Mouse (Mus musculus) layer of hippocampus, adult 11-12 months (tissue): Measurements from ENCODE around the gene Tnfrsf1b.

Experiments used
- DNase-seq: peaks from one replicate; pipeline ENCODE4 v3.0.0; 2022; ENCODE audit warnings: low spot score

The Tnfrsf1b gene

DNA sequence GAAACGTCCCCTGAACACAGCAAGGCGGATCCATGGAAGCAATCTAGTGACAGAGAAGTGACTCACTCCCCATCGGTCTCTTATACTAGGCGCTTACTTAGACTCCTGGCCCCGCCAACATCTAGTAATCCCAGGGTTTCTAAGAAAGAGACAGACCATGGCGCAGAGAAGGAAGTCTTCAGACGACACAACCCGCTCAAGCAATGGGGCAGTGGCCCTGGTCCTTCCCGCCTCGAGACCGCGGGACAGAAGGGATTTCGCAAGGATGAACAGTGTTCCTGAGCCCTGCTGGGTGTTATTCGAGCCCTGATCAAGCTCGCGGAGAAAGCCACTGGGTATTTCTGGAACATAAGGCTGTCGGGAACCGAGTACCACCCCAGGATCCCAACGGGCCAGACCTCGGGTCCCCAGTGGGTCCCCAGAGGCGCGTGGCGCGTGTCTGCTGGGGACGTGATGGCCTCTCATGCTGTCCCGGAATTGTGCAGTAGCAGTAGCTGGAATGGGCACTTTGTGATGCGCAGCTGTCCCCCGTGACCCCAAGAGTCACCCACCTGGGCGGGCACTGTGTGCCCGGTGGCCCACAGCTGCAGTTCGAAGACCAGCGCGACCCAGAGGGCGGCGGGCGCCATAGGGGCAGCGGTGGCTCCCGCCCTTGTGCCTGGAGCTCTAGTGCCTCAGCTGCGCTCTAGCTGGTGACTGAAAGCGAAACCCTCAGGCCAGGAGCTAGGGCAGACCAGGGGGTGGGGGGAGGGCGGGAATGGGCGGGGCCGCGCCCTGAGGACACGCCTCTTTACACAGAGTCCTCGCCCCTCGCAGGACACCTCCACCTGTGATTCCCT is at the start of gene Tnfrsf1b:
TSS of gene Tnfrsf1b (minus strand) at position 698 of the 839 bp plus-strand sequence.
- peak; percentile 31 for DNase-seq

DNA sequence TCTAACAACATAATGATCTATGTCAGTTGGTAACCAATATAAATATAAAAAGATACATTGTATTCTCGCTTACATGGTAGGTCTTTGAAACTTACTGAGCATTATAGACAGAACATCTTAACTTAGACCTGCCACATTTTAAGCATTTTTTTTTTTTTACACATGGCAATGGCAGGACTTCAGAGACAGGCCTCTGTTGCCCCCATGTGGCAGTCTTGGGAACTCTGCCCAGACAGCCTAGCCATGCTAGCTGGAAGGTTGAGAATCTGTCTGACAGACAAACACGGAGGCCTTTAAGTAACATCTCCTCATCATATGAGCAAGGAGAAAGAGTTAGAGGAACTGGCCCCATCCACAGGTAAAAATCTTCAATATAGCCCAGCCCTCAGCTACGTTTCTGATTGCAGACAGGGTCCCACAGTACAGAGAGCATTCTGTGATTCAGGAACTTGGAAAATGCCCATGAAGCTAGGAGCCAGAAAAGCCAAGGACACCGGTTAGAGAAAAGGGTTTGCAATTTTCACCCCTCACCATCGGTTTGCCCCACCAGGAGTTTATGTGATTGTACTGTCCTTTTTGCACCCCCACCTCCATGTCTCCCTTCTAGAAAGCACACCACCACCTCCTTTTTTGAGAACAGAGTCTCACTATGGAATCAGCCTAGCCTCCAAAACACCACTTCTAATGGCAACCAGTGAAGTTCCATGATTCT is 49.1 kb upstream of the Tnfrsf1b start:
- peak; percentile 69 for DNase-seq

DNA sequence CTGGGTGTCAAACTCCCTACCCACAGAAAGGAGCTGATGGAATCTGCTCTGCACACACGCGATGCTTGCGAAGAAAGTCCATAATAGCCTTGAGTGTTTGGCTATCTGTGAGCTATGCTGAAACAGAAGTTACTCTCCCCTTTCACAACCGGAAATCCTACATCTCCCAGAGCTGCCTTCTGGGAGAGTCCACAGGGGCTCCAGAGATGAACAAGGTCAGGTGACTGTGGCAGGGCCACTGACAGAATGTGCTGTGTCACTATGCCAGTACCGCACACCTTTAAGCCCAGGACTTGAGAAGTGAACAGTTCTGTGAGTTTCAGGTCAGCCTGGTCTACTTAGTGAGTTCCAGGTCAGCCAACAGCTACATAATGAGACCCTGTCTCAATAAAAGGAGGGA is 47.9 kb upstream of the Tnfrsf1b start:
- no peak for DNase-seq

DNA sequence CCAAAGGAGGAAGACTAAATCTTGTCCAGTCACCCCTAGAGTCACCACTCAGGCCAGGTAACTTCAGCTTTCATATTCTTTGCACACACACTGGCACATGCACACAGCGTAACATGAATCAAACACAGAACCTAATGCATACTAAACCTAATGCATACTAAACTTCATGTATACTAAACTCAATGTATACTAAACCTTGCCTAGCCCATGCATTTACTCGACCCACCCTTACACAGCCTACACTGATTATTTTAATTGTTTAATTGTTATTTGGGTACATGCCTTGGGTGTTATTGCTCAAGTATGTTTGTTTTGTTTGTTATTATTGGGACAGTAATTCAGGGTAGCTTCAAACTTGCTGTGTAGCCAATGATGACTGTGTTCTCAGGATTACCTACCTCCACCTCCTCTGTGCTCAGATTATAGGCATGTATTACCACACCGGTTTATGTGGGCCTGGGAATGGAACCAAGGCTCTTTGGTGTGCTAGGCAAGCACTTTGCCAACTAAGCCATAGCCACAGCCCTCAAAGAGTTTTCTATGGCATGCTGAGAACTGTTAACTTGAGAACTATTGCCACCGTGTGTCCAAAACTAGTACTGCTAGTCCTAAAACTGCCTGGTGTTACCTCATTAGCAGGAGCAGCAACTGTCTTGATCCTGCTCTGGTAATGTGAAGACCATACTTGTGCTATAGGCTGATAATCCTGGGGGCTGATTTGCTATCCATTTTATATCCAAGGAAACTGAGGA is 39.9 kb upstream of the Tnfrsf1b start:
- DNase-seq, result peak; percentile 88

DNA sequence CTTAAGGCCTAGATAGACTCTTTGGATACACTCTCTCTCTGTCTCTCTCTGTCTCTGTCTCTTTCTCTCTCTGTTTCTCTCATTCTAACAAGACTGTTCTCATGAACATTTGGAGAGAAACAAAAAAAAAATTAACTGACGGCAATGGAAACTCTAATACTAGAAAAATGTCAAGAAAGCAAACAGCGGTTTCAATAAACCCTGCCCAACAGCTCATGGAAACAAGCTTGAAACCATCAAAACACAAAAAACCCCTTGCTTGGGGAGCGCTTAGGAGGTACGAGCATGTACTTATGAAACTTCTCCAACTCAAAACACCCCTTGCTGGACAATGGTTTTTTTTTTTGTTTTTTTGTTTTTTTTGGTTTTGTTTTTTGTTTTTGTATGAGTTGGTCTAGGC is 38.0 kb upstream of the Tnfrsf1b start:
- no peak for DNase-seq

DNA sequence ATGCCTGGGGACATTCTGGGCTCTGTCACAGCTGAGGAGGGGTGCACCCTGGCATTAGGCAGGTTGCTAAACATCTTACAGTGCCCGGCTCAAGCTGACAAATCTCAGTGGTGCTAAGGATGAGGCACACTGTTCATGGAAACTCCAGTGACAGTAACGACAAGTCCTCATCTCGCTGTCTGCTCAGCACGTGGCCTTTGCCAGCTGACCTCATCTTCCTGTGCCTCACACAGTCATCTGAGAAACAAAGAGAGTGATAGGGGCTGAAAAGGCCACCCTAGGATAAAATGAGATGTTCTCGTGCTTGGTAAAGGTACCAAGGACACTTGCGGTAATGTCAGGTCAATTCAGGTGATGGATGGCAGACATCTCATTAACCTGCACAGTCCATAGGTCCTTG is 36.8 kb upstream of the Tnfrsf1b start:
- no peak for DNase-seq

DNA sequence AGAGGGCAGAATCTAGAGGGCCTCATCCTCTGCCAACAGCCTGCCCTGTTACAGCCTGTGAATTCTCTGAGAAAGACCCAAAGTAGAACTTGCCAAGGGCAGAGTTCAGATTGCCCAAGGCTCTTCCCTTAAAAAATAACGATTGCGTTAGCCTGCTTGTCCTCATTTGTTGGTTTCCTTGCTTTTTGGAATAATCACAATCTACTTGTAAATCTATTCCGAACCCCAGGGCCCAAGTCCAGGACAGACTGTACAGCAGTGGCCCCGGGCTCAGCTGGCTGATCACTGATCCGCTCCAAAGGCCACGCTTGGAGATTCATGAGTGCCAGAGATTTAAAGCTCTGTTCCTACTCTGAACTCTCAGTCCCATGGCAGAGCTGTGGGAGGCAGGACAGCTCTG is 34.3 kb upstream of the Tnfrsf1b start:
- no peak for DNase-seq

DNA sequence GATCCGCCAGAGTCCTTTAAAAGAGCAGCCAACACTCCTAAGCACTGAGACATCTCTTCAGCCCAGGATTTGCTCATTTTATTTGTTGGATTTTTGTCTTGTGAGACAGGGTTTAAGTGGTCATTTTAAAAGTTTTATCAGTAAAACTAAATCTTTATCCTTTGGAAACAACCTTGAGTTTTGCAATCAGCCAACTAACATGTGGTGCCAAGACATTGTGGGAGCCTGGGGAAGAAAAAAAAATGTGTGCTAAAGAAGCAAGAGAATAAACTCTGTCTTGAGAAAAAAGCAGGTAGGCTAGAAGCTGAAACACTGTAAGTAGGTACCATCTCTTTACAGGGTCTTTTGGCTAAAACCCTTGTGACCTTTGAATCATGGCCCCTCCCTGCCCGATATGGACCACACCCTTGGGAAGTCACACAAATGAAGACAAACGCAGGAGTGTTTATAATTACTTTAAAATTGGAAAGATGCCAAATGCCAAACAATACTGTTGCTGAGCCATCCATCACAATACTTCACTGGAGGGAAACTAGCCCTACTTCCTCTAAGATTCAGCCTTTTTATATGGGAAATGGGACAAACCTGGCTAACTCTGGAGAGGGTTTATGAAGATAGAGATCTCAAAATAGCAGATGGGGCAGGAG is 32.2 kb upstream of the Tnfrsf1b start:
- no peak for DNase-seq

DNA sequence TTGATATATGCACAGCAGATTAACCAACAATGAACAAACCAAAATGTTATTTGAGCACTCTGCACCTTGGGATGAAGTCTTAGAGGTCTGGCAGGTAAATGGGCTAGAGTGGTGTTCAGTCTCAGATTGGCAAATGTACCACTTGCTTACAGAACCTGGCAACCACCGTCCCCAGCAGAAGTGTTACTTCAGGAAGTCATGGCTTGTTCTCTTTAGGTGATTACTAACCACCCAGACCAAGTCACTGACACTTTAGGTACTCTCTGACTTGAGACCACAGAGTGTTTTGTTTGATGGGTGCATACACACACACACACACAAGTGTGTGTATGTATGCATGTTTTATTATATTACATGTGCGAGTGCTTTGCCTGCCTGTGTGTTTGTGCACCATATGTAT is 31.6 kb upstream of the Tnfrsf1b start:
- no peak for DNase-seq

DNA sequence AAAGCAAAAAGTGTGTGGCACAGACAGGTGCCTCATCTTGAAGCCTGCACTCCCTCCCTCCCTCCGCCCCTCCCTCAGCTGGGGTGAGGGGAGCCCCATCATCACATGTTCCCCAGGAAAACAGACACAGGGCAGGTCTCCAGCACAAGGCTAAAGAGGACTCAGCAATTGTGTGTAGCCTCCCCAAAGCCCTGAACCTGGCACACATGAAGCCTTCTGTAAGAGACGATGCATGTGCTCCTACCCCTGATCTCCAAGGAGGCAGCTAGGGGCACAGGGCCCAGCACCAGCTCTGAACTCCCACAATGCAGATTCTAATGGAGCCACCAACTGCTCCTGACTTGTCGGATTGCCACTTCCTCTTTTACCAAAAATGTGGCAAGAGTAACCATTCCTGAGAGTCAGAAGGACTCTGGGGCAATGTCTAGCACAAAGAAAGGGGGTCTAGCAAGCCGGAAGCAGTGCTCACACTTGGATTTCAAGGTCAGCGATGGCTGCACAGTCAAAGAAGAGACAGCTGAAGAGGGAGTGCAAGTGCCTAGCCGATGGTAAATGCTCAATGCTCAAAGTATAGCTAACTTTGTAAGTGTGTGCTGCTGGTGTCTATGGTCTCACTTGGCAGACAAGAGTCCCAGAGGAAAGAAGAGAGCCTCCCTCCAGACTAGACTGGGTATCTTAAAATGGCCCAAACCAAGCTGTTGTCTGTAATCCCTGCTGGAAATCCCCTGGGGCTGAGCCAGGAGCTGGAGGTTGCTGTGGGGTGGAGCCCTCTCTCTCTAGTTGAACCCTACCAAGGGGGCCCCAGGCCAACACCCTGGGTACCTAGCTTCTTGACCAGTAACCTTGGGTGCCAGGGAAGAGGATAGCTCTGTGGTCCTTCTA is 29.9 kb upstream of the Tnfrsf1b start:
- DNase-seq, result no peak

DNA sequence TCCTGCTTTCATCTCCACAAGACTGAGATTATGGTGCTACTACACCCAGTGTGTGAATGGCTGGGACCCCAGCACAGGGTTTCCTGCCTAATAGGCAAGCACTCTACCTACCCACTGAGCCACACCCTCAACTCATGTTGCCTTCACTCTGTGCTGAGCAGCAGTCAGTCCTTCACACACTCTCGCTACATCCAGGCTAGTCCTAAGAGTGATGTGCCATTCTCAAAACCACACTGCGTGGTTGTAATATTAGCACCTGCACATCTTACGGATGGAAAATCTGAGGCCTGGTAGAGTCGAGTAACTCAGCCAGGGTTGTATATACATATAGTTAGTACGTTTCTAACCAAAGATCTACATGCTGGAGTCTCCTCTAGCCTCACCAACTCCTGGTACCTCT is 28.2 kb upstream of the Tnfrsf1b start:
- no peak for DNase-seq

DNA sequence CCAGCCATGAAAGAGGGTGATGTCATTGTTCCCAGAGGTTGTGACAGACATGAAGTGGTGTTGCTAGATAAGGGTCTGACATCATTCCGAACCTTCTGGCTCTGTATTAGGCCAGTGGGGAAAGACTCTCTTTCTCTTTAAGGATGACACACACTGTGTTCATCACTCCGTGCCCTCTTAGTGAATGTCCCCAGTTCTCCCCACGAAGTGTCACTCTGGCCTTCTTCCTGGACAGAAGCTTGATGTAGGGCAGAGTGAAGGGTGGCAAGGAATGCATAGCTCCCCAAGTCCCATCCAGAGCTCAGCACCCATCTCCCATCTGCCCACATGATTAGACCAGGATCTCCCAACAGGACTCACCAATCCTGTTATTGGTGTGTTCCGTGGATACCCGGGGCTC is 27.3 kb upstream of the Tnfrsf1b start:
- no peak for DNase-seq

DNA sequence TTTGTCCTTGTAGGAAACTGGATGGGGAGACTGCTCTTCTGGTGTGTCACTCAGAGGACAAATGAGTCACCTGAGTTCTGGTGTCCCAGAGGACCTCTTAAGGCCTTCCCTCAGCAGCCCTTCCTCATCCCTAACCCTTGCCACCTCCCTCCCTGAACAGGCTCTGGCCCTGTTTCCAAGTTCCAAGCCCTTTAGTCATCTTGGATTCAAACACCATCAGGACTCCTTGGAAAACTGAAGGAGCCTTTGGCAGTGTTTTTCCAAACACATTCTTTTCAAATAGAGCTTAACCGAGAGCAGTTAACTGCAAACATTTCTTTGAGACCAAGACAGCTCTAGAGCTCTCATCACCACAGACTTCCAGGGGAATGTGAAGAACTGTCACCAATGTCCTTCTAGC is 26.1 kb upstream of the Tnfrsf1b start:
- DNase-seq, result no peak

DNA sequence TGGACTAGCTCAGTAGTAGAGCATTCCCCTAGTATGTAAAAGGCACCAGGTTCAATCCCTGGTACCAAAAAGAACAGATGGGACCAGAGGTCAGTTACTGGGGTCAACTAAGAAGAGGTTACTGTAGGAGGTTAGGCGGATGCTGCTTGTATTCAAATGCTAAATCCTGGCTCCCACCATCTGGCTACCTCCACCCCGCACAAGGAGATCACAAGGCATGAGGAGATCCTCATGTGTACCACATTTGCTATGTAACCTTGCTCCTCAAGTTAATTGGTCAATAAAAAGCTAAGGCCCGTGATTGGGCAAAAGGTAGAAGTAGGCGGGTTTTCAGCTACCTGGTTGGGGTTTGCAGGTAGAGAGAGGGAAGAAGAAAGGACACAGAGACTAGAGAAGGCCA is 25.0 kb upstream of the Tnfrsf1b start:
- DNase-seq, result no peak

DNA sequence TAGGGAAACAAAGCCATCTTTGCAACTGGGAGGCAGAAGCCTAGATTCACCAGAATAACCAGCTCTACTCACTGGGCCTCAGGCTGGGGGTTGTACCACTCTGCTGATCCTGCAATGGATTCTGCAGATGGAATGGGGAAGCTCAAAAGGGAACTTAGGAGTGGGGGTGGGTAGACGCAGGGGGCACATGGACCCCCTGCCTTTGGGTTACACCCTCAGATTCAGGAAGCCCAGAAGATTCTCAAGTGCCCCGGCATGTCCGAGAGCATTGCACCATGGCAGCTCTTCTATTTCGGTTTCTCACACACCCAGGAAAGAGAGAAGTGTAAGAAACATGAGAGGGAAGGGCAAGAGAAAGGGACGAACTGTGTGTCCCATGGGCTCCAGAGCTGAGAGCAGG is 23.5 kb upstream of the Tnfrsf1b start:
- peak; percentile 33 for DNase-seq

DNA sequence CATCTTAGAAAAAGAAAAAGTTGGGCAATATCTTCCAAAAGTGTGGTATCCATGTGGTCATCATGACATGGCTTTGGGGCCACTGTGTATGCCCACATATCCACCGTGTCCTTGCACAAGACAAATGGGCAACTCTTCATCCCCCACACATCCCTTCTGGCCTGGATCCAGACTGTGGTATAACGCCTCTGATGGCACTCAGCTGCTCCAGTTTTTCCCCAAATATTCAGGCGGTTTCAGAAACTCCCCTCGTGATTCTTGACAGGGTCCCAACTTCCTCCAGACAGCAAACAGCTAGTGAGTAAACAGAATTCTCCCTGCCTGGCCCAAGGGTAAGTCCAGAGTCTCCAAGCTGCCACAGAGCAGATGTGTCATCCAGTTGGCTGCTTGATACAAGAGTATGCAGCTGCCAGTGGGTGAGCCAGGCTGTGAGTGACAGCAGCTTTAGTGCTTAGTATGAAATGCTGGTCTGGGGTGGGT is 21.0 kb upstream of the Tnfrsf1b start:
- DNase-seq, result peak; percentile 20

DNA sequence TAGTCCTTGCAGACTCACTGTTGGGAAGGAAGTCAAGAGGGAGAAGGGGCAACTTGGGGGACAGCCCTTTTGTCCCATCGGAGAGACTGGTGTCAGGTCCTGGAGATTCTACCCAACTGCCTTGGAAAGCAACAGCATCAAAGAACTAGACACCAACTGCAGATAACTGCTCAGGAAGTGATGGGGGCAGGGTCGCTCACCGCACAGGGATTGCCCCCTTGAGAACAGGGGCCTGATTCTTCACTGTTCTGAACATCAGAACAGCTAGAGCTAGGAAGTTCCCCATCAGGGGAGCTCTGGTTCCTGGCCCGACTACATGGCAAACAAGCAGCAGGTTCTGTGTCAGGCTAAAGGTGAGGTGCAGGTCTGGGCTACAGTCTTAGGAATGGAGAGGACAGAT is 19.8 kb upstream of the Tnfrsf1b start:
- no peak for DNase-seq

DNA sequence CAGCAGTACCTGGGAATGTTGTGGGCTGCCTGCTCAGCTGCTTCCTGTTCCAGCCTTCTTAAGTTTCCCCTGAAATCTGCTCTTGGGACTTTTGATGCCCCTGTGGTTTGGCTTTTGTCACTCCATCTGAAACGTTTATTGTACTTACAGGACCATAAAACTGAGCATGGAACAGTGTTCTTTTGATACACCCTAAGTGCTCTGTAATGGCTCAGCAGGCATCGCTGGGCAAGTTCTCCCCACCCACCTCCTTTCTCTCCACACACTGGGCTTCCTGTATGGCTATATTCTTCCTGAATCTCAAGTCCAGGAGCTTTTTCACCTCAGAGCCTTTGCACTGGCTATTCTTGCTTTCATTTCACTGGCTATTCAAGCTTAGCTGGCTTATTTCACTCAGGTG is 18.1 kb upstream of the Tnfrsf1b start:
- DNase-seq, result no peak

DNA sequence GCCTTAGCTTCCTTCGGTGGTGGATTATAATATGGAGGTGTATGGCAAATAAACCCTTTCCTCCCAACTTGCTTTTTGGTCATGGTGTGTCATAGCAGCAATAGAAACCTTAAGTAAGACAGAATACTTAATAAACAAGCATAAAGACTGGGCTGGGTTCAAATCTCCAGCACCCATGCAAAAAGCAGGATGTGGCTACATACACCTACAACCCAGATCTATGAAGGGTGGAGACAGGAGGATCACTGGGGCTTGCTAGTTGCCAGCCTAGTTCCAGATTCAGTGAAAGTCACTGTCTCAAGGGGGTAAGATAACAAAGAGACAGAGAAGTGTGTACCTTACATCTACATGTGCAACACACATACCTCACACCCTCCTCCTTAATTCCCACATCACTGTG is 16.9 kb upstream of the Tnfrsf1b start:
- no peak for DNase-seq

DNA sequence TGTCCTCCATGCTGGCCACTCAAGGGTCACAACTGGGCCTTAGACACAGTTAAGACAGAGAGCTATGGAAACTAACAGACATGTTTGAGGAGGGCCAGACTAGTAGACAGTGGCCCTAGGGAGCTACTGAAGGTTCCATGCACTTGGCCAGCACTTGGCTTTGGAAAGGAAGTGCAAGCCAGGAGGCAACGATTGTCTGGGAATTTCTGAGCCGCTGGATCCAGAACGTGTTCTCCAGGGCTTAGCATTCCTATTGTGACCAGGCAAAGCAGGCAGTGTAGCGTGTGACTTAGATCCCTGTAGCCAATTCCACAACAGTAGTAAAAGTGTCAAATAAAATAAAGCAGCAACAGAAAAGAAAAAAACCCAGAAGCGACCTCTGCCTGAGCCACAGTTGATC is 14.1 kb upstream of the Tnfrsf1b start:
- no peak for DNase-seq

DNA sequence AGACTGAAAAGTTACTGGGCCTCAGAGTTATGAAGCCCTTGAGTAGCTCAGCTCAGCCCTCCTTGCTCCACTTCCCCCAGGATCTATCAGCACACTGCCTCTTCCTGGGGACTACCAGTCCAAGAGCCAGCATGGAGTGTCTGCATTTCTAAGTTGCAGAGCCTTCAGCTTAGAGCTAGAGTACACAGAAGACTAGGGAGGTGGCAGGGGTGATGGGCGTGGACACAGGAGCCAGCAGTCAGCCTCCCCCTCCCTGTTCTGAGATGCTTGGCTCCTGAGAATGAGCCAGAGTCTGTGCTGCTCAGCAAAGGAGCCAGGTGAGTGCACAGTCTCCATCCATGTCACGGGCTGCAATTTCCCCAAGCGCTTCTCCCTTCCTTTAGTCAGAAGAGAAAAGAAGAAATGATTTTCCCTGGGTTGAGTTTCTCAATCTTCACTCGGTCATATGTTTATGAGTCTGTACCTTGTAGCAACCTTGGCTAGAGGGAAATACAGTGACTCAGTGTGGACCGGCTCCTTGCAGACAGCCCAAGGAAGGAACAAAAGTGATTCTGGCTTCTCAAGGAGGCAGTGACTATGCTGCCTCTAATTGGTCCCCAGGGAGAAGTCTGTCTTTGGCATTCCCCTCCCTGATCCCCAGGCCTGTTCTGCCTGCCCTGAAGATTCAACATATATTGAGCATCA is 11.2 kb upstream of the Tnfrsf1b start:
- DNase-seq, result no peak
